Mouse (Mus musculus): Measurements from ENCODE around the gene Bcl2l12.

GRCm38 (mm10) chr7:45040851-45041250 is 42.3 kb upstream of the Bcl2l12 start:
- no peak for TF ChIP-seq POLR2A (IDR thresholded peaks at IDR 0.05; ENCODE audit: insufficient read length, low read depth)
- no peak for TF ChIP-seq USF1 (IDR thresholded peaks at IDR 0.05; ENCODE audit: low read depth)
- TF ChIP-seq E2F4 (IDR thresholded peaks at IDR 0.05; ENCODE audit: insufficient read depth), result no peak
- no peak for TF ChIP-seq TCF12 (IDR thresholded peaks at IDR 0.05; ENCODE audit: insufficient read depth, poor library complexity, severe bottlenecking)
